Mouse (Mus musculus) bone marrow, adult 2 months (tissue): ENCODE measurements around the gene Fam219a. TPM values are rescaled to one million over a fixed set of nuclear protein-coding genes. Genes with fewer than 3 reads are reported as not detected.

Experiments
- H3K27ac ChIP-seq: fragments of 200-500 bp; 2 replicates; pipeline ENCODE4 v1.5.1; 2012; ENCODE audit warnings: low read depth, mild to moderate bottlenecking, control low read depth, inconsistent platforms, low read length; ENCODE audit not compliant: control insufficient read depth, poor library complexity, insufficient read depth
- H3K4me1 ChIP-seq: fragments of 200-500 bp; 2 replicates; pipeline ENCODE4 v1.6.1; 2011; ENCODE audit warnings: low read length; ENCODE audit not compliant: control insufficient read depth, insufficient read depth
- H3K4me3 ChIP-seq: fragments of 200-500 bp; replicated peaks from 2 replicates; pipeline ENCODE3; 2011; ENCODE audit warnings: mild to moderate bottlenecking, low read depth, low read length, control low read depth; ENCODE audit not compliant: control insufficient read depth
- CTCF ChIP-seq: fragments of 200-500 bp; IDR thresholded peaks from 2 replicates; pipeline ENCODE4 v1.5.1; 2011; ENCODE audit warnings: low read length, control low read depth; ENCODE audit not compliant: control insufficient read depth, insufficient read depth
- POLR2A ChIP-seq: fragments of 200-500 bp; IDR thresholded peaks from 2 replicates; pipeline ENCODE4 v1.6.1; 2011; ENCODE audit warnings: low read depth, mild to moderate bottlenecking, control low read depth, low read length, borderline replicate concordance; ENCODE audit not compliant: control insufficient read depth
- WGBS: fragments of 180-500 bp; shearing (Covaris S2); methylation state at CpG from one replicate; pipeline ENCODE4 v1.1.7; 2018; 5-methylcytosine and 5-hydroxymethylcytosine counted together
- polyA plus RNA-seq: library from polyadenylated mRNA; stranded (reverse); fragments of >200 nt; gene quantifications from 2 replicates; pipeline ENCODE4 v1.2.4, GENCODE M21; 2011; ENCODE audit warnings: low replicate concordance; ENCODE audit not compliant: missing spikeins, insufficient read depth, insufficient read length

The Fam219a gene
- polyA plus RNA-seq, 1 experiment: 17.8 TPM

DNA sequence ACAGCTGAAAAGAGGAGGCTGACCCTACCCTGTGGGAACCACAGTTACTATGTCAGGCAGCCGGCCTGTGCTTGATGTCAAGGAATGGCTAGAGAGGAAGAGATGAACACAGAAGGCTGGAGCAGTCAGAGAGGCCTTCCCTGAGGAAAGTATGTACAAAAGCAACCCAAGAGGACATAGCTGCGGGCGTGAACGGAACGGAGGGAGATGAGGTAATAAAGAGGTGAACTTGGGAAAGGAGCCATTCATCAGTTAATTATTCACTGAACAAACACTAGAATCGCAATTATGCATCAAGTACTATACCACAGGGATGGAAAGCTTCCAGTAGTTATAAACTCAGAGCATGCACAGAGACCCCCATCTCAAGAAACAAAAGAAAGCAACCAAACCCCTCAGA, 47.2 kb downstream of the Fam219a start:
- TF ChIP-seq CTCF (no peak), POLR2A (no peak)
- no peaks in the 10 kb centered on the region for H3K4me1 ChIP-seq
- 90% methylated on average over 6 of the region's 6 CpGs for WGBS
- H3K27ac ChIP-seq: no peak overlapping the region
- no peak overlapping the region for H3K4me3 ChIP-seq

DNA sequence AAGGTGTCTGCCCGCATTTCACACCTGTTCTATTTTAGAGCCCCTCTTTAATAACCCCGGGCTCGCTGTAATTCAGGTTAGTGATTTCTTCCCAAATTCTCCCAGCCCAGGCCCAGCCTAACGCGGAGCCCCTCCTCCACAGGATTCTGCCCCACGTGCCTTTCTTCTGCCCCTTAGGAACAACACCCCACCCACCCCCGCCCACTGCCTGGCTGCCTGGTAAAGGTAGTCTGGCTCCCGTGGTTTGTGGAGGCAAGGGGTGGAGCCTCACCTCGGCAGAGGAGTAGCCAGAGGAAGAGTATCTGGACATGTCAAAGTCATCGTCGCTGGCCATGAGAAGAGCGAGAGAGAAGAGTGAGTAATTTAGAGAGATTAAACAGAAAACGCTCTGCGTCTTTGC, 48.7 kb downstream of the Fam219a start:
- 68% methylated on average over 14 of the region's 14 CpGs for WGBS
- Histone ChIP-seq H3K4me3 (no peak overlapping the region), H3K27ac (no peak overlapping the region), H3K4me1 (no peaks in the 10 kb centered on the region)
- TF ChIP-seq CTCF: no peak
- no peak for TF ChIP-seq POLR2A

- no peak overlapping the region for H3K4me3 ChIP-seq
- H3K27ac ChIP-seq: no peak overlapping the region
- WGBS: 94% methylated on average over 5 of the region's 5 CpGs
- no peak for TF ChIP-seq POLR2A
- no peak for TF ChIP-seq CTCF
- no peaks in the 10 kb centered on the region for H3K4me1 ChIP-seq
These were observed 50.1 kb downstream of the Fam219a start for GRCm38 (mm10) chr4:41519195-41519594.

DNA sequence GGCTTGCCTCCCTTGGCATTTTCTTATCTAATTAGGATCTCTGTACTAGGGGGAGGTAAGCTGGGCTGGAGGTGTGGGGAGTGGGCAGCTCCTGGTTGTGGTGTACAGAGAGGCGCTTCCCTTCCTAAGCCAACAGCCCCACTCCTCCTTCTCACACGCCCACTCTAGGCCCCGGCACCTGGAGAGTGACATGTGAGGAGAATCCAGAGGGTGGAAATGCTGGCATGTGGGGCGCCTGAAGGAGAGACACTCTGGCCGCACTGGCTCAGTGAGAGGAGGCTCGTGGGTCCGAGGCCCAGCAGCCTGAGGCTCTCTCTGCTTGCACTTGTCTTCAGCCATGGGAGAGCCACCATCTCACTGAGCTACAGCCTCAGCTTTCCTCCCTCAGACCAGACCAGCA, 51.0 kb downstream of the Fam219a start:
- Histone ChIP-seq H3K27ac (no peak overlapping the region), H3K4me1 (no peaks in the 10 kb centered on the region), H3K4me3 (no peak overlapping the region)
- 84% methylated on average over 7 of the region's 7 CpGs for WGBS
- TF ChIP-seq CTCF (no peak), POLR2A (no peak)

DNA sequence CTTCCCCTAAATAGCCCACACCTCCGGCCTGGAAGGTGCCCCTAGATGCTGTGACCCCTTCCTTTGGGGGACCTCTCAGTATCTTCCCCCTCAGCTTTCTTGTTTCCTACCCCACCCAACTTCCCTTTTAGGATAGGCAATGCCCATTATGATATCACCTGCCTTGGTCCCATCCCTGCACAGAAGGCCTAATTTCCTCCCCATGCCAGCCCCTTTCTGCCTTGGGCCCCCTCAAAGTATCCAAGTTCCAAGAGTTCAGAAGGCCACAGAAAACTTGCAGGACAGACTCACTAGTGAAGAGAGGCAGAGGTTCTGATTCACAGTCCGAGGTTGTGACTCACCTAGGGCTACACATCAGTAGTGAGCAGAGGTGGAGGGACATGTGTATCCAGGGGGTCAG, 52.1 kb downstream of the Fam219a start, which contains the start of gene 1110017D15Rik:
Gene 1110017D15Rik (minus strand): TSS at position 101 of the 400 bp plus-strand sequence.
- Histone ChIP-seq H3K4me1 (no peaks in the 10 kb centered on the region), H3K4me3 (no peak within 1 kb of the TSS), H3K27ac (no peak within 1 kb of the TSS)
- no peak for TF ChIP-seq POLR2A
- no peak for TF ChIP-seq CTCF
- WGBS: 59% methylated on average over 2 of the region's 2 CpGs

- 25% methylated on average over 8 of the region's 8 CpGs for WGBS
- no peak for TF ChIP-seq CTCF
- TF ChIP-seq POLR2A: no peak
- Histone ChIP-seq H3K4me1 (no peaks in the 10 kb centered on the region), H3K27ac (no peak overlapping the region), H3K4me3 (no peak overlapping the region)
These were observed 55.6 kb downstream of the Fam219a start for GRCm38 (mm10) chr4:41513714-41514113.

DNA sequence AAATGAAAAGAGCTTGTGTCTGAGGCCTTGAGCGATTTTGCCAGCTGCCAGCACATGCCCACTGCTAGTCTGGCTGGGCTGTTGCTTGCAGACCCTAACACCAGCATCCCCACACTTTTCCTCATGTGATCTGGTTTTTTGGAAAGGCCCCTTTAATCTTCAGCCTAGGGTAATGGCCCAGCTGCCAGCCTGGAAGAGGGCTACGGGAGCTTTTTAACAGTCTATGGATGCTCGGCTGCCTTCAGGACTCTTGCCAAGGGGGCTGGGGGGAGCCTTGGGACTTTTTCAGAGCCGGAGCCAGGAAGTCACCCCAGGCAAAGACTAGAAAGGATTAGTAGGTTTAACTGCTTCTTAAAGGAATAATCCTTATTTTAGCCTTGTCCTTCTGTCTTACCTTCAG, 56.0 kb downstream of the Fam219a start:
- 50% methylated on average over 4 of the region's 4 CpGs for WGBS
- Histone ChIP-seq H3K27ac (no peak overlapping the region), H3K4me3 (no peak overlapping the region), H3K4me1 (no peaks in the 10 kb centered on the region)
- TF ChIP-seq POLR2A: no peak
- TF ChIP-seq CTCF: no peak

DNA sequence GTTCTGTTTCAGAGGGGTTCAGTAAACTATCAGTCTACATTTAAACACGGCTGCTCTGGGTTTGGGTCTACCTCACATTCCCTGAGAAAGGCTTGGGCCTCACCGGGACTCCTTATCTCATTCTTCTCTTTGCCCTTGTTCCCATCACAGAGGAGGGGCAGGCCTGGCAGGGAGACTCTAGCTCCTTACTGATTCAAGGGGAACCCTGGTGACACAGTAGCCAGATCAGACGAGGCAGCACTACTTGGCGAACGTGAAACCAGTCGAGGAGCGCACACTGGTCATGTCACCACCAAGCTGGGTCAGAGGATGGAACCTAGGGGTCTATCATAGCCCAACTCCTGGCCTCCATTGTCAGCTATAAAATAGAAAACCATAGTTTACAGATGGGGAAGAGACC, 61.3 kb downstream of the Fam219a start:
- Histone ChIP-seq H3K4me3 (no peak overlapping the region), H3K4me1 (peaks cover 2% of the 10 kb centered on the region; the same call in 1 of the 2 replicates), H3K27ac (no peak overlapping the region)
- TF ChIP-seq CTCF: no peak
- TF ChIP-seq POLR2A: no peak
- 52% methylated on average over 7 of the region's 7 CpGs for WGBS

GRCm38 (mm10) chr4:41507326-41507924, 61.9 kb downstream of the Fam219a start:
- peaks cover 2% of the 10 kb centered on the region; the same call in 1 of the 2 replicates for H3K4me1 ChIP-seq
- H3K27ac ChIP-seq: no peak overlapping the region
- H3K4me3 ChIP-seq: peak overlapping the region; percentile 25
- TF ChIP-seq CTCF: no peak
- TF ChIP-seq POLR2A: no peak
- 14% methylated on average over 22 of the region's 22 CpGs for WGBS
